Mouse (Mus musculus) cortical plate, adult 2 months (tissue): ENCODE measurements around the gene Gm21060. TPM values are rescaled to one million over a fixed set of nuclear protein-coding genes. Genes with fewer than 3 reads are reported as not detected.
"Not testable (repeated sequence)": the region's sequence is repeated elsewhere in the genome, so short reads cannot be mapped to it uniquely, and the experiment has no call there.

ENCODE experiments used
- H3K27ac ChIP-seq: fragments of 200-500 bp; 2 replicates; pipeline ENCODE4 v1.5.1; 2012; ENCODE audit warnings: low read length, control low read depth, inconsistent platforms; ENCODE audit not compliant: insufficient read depth
- H3K4me1 ChIP-seq: fragments of 200-500 bp; 2 replicates; pipeline ENCODE4 v1.6.1; 2011; ENCODE audit warnings: low read length; ENCODE audit not compliant: control insufficient read depth, insufficient read depth
- H3K4me3 ChIP-seq: fragments of 200-500 bp; 2 replicates; pipeline ENCODE4 v1.5.1; 2011; ENCODE audit warnings: mild to moderate bottlenecking, low read length, control low read depth; ENCODE audit not compliant: insufficient read depth
- CTCF ChIP-seq: fragments of 200-500 bp; IDR thresholded peaks from 2 replicates; pipeline ENCODE4 v1.5.1; 2011; ENCODE audit warnings: mild to moderate bottlenecking, control low read depth, low read length; ENCODE audit not compliant: insufficient read depth; ENCODE audit errors: extremely low read depth
- POLR2A ChIP-seq: fragments of 200-500 bp; IDR thresholded peaks from 2 replicates; pipeline ENCODE4 v1.6.1; 2011; ENCODE audit warnings: mild to moderate bottlenecking, low read length, control low read depth; ENCODE audit not compliant: insufficient read depth; ENCODE audit errors: extremely low read depth
- polyA plus RNA-seq: library from polyadenylated mRNA; depleted of rRNA; stranded (reverse); fragments of >200 nt; gene quantifications from 2 replicates; pipeline ENCODE4 v1.2.3, GENCODE M21; 2012; rRNA removed

Gm21060 gene
- polyA plus RNA-seq, 1 experiment, result not detected

- Histone ChIP-seq H3K4me1 (no peaks in the 10 kb centered on the region), H3K27ac (no peak overlapping the region), H3K4me3 (no peak overlapping the region)
- TF ChIP-seq CTCF (peak; percentile 26; the same call in 1 of the 2 replicates), POLR2A (no peak)
Observed at GRCm38 (mm10) chr19:61265349-61266245, 31.3 kb downstream of the Gm21060 start.

- Histone ChIP-seq H3K4me3 (no peak overlapping the region), H3K4me1 (no peaks in the 10 kb centered on the region), H3K27ac (no peak overlapping the region)
- TF ChIP-seq CTCF (no peak), POLR2A (no peak)
Observed at GRCm38 (mm10) chr19:61264933-61265332, 31.9 kb downstream of the Gm21060 start.

GRCm38 (mm10) chr19:61264227-61264626 lies 32.6 kb downstream of the Gm21060 start:
- no peak overlapping the region for H3K4me3 ChIP-seq
- H3K4me1 ChIP-seq, result no peaks in the 10 kb centered on the region
- TF ChIP-seq CTCF, result no peak
- no peak for TF ChIP-seq POLR2A
- H3K27ac ChIP-seq, result no peak overlapping the region

- Histone ChIP-seq H3K27ac (no peak overlapping the region), H3K4me3 (no peak overlapping the region), H3K4me1 (no peaks in the 10 kb centered on the region)
- TF ChIP-seq POLR2A (no peak), CTCF (no peak)
Observed at GRCm38 (mm10) chr19:61261241-61261640, 35.6 kb downstream of the Gm21060 start.

DNA sequence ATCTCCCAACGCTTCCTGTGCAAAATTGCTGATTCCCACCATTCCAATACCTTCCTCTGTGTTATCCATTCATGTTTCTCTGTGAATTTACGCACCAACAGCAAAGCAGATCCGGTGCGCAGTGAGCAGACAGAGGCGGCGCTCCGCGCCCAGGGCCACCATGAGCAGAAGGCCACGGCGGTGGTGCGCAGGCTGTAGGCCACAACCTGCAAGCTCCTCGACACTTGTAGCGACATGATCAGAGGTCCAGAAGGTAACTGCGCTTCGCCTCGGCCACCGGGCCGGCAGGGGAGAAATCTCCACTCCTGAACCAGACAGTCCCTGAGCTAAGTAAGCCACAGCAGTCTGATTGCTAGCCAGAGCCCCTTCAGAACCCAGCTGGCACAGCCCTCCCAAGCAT lies 39.1 kb downstream of the Gm21060 start:
- no peak overlapping the region for H3K27ac ChIP-seq
- H3K4me3 ChIP-seq, result no peak overlapping the region
- no peak for TF ChIP-seq POLR2A
- TF ChIP-seq CTCF, result no peak
- no peaks in the 10 kb centered on the region for H3K4me1 ChIP-seq

- no peaks in the 10 kb centered on the region for H3K4me1 ChIP-seq
- TF ChIP-seq POLR2A (no peak), CTCF (no peak)
- no peak overlapping the region for H3K4me3 ChIP-seq
- H3K27ac ChIP-seq, result no peak overlapping the region
Observed at GRCm38 (mm10) chr19:61256166-61256887, 40.5 kb downstream of the Gm21060 start.

DNA sequence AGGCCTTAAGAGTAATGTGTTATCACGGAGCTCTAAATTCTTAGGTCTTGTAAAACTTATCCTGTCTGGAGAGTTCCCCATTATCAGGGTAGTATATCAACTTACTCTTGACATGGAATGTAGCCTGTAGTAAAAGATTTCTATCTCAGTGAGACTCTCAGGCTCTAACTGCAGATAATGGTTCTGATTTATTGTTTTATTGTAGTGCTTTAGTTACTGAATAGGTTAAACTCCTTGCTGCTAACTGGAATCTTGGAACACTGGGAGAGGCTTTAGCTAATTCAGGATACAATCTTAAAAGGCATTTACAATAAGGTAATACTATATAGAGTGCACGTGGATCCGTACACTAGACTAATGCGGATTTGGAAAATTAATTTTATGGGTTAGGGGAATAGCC lies 49.5 kb downstream of the Gm21060 start:
- H3K4me3 ChIP-seq, H3K4me1 ChIP-seq, H3K27ac ChIP-seq: not testable (repeated sequence)

Other genes with a start within 250 kb of the Gm21060 start
- gene Zfp950, start 156.2 kb downstream of the Gm21060 start, polyA plus RNA-seq, result 46.8 and 50.5 TPM in 2 replicates
- gene Gm7102, start 120.8 kb downstream of the Gm21060 start, polyA plus RNA-seq, result not detected in 2 replicates
- gene Gm6020, start 113.2 kb downstream of the Gm21060 start, polyA plus RNA-seq, result not detected in 2 replicates
- gene Csf2ra, start 68.6 kb downstream of the Gm21060 start, polyA plus RNA-seq, result 133 and 150 TPM in 2 replicates